Mouse (Mus musculus): ENCODE data around the gene Dclre1a.
"Not testable (repeated sequence)": the region's sequence is repeated elsewhere in the genome, so short reads cannot be mapped to it uniquely, and the experiment has no call there.

Gene Dclre1a

GRCm38 (mm10) chr19:56549033-56549680 lies 1.1 kb upstream of the Dclre1a start:
- no peak for DNase-seq (ENCODE audit: extremely low read depth, insufficient read length, low spot score)

DNA sequence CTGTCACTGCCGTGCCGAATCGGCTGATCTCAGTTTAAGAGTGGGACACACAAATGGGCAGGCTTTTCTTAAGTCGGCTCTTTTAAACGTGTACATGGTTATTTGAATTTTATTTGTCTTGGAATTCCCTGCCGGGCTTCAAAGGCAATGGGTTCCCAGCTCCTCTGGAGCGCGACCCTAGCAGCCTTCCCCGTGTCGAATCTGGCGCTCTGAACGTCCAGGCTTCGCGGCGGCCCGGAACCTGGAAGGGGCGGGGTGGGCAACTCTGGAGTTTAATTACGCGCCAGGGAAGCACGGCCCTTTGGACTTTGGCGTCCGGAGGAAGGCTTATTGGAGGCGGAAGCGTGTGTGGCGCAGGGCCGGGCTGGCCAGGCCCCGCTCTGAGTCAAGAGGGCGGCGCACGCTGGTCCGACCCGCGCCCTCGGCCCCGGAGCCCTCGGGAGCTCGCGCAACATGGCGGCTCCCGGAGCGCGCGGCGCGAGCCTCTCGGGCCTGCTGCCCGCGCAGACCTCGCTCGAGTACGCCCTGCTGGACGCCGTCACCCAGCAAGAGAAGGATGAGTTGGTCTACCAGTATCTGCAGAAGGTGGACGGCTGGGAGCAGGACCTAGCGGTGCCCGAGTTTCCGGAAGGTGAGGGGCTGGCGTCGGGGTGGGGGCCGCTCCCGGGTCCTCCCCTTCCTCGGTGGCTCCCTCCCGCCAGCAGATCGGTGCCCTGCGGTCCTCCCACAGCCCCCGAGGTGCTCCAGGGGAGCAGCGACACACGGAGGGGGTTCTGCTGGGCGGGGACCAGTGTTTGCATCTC lies 409 bp upstream of the Dclre1a start, which contains the start of gene Nhlrc2:
Gene Nhlrc2, plus strand, starts transcription at position 32 of the 803 bp plus-strand sequence.
- peak; percentile 91 for DNase-seq (ENCODE audit: extremely low read depth, insufficient read length, low spot score)

DNA sequence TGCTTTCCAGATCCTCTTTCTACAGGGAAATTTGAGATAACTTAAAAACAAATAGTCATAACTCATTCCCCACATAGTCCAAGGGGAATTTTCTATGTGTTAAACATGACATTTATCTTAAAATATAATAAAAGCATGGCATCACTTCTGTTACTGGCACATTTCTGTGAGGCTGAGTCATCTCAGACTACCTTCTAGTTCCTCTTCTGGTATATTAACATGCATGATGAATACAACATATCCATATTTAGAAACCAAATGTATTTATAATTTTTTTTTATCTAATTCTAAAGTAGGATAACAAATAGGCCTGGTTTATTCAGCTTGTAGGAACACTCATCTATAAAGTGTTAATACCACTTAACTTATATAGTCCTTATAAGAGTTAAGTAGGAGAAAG lies 2.0 kb downstream of the Dclre1a start:
- DNase-seq (ENCODE audit: extremely low read depth, insufficient read length, low spot score), result no peak

GRCm38 (mm10) chr19:56544681-56545388 lies 3.2 kb downstream of the Dclre1a start:
- no peak for DNase-seq (ENCODE audit: extremely low read depth, insufficient read length, low spot score)

GRCm38 (mm10) chr19:56543320-56543719 lies 4.7 kb downstream of the Dclre1a start:
- DNase-seq (ENCODE audit: extremely low read depth, insufficient read length, low spot score), result no peak

- no peak for DNase-seq (ENCODE audit: extremely low read depth, insufficient read length, low spot score)
These were observed 12.3 kb downstream of the Dclre1a start for GRCm38 (mm10) chr19:56535765-56536164.

- DNase-seq (ENCODE audit: extremely low read depth, insufficient read length, low spot score), result no peak
These were observed 13.0 kb downstream of the Dclre1a start for GRCm38 (mm10) chr19:56535064-56535463.

DNA sequence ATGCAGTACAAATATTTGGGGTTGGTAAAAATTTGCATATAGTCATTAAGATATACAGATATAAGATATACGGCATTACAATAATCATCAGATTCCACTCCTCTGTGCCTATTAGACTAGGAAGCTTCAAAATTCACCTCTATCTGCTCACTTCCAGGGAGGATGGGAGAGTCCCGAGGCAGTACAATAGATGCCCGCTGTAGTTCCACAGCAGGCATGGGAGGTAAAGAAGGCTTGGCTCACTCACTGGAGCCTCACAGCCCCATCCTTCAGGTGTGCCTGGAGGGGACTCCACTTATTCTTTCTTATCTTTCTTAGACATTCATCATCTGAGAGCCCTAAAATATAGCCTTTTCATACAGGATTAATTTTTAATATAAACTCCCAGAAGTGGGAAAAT lies 13.7 kb downstream of the Dclre1a start:
- DNase-seq (ENCODE audit: extremely low read depth, insufficient read length, low spot score), result no peak

GRCm38 (mm10) chr19:56533291-56534071 lies 14.5 kb downstream of the Dclre1a start:
- DNase-seq (ENCODE audit: extremely low read depth, insufficient read length, low spot score), result no peak

GRCm38 (mm10) chr19:56531251-56531650 lies 16.8 kb downstream of the Dclre1a start:
- no peak for DNase-seq (ENCODE audit: extremely low read depth, insufficient read length, low spot score)

GRCm38 (mm10) chr19:56530529-56530928 lies 17.5 kb downstream of the Dclre1a start:
- DNase-seq (ENCODE audit: extremely low read depth, insufficient read length, low spot score), result not testable (repeated sequence)

DNA sequence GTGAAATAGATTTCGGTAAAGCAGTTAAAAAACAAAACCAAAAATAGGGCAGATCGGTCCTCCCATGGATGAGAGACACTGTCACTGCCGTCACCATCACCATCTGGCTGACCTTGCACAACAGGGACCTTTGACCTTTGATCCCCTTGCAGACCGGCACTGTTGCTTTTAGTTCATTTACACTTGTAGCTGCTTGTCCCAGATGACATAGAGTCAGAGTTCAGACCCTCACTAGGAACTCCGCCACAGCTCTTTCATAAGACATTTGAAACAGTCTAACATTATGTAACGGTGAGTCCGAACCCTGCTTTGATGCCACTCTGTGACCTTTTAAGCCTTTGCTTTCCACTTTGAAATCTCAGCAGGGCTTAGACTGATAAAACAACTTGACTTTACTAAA lies 28.6 kb downstream of the Dclre1a start:
- DNase-seq (ENCODE audit: extremely low read depth, insufficient read length, low spot score), result not testable (repeated sequence)

- DNase-seq (ENCODE audit: extremely low read depth, insufficient read length, low spot score), result not testable (repeated sequence)
These were observed 34.5 kb downstream of the Dclre1a start for GRCm38 (mm10) chr19:56513527-56513926.

DNA sequence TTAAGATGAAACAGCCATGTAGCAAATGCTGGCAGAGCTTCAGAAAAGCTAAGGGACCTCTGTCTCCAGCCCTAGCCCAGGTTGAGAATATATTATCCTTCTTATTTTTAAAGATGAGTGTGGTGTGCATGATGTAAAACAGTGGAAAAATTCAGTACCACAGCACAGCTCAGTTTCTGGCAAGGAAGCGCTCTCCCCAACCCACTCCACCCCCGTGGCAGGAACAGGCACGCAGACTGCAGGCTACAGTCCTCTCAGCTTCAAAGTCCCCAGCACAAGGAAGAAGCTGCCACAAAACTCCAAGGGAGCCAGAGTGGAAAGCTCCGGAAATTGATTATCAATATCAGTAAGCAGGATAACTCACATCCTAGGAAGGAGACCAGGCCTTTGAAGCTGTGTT lies 36.8 kb downstream of the Dclre1a start:
- not testable (repeated sequence) for DNase-seq (ENCODE audit: extremely low read depth, insufficient read length, low spot score)

- not testable (repeated sequence) for DNase-seq (ENCODE audit: extremely low read depth, insufficient read length, low spot score)
These were observed 44.5 kb downstream of the Dclre1a start for GRCm38 (mm10) chr19:56503525-56503924.

- DNase-seq (ENCODE audit: extremely low read depth, insufficient read length, low spot score), result not testable (repeated sequence)
These were observed 45.0 kb downstream of the Dclre1a start for GRCm38 (mm10) chr19:56503069-56503468.

DNA sequence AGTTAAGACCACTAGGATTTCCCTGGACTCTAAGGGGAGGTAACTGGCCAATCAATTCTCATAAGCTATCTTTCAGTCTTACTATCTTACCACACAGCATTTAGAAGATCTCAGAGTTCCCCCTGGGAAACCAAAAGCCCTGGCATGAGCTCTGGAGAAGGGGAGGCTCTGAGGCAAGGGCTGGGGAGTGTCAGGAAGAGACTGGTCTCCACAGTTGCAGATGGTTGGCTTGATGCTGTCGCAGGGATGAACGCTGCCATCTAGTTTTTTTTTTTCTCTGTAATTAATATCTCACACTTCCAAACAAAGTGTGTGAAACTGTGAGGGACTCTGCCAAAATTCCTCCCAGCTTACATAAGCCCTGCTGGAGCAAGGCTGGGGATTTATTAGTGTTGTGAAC lies 53.9 kb downstream of the Dclre1a start:
- DNase-seq (ENCODE audit: extremely low read depth, insufficient read length, low spot score), result not testable (repeated sequence)

GRCm38 (mm10) chr19:56489601-56490000 lies 58.4 kb downstream of the Dclre1a start:
- DNase-seq (ENCODE audit: extremely low read depth, insufficient read length, low spot score), result no peak

DNA sequence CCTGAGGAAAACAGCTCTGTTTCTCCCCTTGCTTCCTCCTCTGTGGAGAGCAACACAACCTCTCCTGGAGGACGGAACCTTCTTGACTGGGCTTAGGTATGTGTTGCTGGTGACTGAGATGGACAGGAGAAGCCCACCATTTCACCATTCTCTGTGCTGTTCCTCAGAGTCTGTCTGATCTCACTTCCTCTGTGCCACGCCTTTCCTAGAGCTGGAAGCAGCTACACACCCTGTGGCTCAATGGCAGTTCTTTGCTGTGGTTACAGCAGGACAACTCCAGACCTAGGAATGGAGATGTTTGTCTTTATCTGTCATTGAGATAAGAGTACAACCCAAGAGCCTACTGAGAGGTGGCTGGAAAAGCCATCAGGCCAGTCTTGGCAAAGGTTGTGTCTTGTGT lies 60.7 kb downstream of the Dclre1a start:
- DNase-seq (ENCODE audit: extremely low read depth, insufficient read length, low spot score), result no peak

DNA sequence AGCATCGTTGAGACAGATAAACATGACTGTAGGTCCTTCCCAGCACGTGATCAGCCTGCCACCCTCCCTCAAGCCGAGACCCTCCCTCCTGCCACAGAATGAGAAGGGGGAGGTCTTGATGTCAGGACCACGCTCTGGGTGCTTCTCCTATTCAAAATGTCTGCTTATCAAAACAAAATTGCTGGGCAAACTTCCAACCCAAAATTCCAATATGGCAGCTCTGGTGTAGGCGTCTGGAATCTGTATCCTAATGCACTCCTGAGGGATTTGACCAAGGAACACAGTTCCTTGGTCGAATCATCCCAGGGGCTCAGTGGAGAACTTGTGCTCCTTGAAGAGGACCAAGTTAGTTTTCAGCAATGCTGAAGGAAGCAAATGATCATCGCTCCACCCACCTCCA lies 61.1 kb downstream of the Dclre1a start:
- no peak for DNase-seq (ENCODE audit: extremely low read depth, insufficient read length, low spot score)

Data from 3134 (cell line).